Mouse (Mus musculus): ENCODE measurements at regions not wholly inside any gene's neighbourhood (a gene's known extent, or its start where the extent isn't known, plus 50 kb on each side); places are given as distances from the start of the nearest gene placed in this dataset.

DNA sequence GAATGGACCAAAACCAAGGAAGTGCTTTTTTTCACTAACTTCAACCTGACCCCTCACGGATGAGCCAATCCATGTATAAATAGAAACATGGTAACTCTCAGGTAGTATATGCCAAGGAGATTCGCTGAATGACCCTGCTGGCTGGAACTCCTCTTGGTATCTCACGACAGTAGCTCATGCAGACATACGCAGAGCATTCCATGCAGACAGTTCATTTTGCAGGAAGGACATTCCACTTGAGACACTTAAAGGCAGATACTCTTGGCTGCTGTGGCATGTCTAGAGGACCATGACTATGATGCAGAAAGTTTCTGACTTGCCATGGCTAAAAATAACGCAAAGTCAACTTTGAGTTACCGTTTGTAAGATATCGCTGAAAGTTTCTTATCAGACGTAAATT lies 195.6 kb upstream of the Pitx2 start:
- in situ Hi-C loops (cut with MboI, MseI) = no loop called here

DNA sequence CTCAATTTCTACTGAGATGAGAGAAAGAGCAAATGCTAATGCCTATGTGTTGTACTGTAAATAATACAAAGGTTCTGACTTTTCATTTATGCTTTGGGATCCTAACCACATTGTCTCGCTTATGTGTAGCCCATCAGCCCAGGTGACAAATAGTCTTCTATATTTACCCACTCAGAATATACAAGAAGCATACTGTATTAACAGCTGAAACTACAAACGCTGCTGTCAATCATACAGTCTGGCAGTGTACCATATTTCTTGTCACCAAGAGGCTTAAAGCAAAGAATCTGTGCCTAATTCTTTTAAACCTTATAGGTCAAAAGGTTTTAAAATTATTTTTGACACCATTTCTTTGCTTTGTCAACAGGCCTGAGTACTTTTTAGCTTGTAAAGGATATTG lies 160.8 kb upstream of the Pitx2 start:
- in situ Hi-C loops (cut with MboI, MseI) = no loop called here

DNA sequence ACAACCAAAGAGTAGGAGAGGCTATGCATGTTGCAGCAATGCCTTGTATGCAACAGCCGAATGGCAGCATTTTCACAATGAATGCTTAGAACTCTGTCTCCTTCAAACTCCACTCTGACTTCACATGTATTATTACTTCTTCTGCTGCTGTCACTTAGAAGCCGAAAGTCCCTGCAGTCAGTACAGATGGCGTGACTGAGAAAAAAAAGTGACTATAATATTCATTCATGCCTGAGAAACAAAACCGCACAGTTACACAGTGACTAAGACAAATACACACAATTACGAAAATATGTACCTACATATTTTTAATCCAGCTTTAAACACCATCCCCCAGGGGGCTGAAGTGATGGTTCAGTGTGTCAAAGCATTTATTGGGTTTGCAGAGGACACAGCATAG lies 154.8 kb upstream of the Pitx2 start:
- in situ Hi-C loops (cut with MboI, MseI) = no loop called here

DNA sequence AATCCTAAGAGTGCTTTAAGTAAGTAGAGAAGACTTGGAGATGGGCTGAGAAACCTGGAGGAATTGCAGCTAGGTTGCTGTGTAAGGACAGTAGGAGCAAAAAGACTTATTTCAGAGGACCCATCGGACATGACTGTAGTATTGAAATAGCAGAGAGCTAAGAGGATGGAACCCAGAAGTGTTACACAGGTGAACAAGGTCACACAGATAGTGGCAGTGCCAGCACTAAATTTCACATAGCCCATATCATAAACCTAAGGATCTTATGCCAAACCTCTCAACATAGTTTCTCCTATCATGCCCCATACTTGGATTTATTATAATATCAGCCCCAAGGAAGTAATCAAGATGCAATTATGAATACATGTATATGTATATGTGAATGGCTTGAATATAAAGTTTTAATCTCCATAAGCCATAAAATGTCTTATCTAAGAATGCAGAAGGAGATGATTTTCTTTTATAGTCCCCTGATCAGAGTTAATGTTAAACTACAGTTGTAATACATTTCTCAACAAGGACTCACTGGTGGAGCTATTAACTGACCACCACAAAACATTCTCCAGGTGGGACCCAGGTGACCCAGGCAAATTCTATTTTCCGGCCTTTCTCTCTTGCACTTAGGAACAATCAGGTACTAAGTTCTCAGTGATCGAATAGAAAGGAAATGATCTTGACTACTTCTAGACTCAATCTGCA lies 149.6 kb upstream of the Pitx2 start:
- in situ Hi-C loops (cut with MboI, MseI) = no loop called here

DNA sequence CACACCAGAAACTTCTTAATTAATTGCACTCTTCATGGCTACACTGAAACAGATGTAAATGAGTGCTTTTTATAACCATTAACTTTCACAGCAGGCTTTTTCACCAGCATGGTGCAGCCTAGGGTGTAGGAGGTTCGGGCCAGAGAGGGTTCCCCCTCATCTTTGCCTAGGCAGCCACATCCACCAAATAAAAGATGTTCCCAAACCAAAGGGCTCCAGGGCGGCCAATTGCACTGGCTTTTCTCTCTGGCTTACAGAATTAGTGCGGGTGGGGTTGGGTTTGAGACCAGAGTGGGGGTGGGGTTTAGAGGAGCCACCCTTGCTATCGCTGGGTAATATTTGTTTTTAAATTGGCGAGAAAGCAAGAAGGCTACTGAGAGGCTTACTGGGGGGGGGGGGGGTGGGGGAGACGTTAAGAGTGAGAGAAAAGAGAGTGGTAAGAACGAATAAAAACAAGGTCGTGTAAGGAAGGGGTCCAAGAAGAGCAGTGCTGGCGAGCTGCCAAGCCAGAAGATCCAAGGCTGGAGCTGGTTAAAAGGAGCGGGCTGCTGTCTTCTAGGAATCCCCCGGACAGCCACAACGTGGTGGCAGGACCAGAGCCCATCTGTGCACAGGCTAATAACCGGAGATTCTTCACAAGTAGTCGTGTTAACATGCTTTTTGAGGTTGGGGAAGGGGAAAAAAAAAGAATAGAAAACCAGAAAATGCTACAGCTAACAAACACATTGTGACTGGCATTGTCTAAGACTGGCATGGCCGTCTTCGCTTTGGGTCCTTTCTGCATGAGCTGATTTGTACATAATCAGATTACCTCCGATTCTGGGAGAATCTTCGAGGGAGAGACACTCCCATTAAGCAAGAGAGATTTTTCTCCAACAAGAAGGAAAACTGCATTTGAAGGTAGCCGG lies 134.0 kb upstream of the Pitx2 start:
- in situ Hi-C loops (cut with MboI, MseI) = no loop called here

DNA sequence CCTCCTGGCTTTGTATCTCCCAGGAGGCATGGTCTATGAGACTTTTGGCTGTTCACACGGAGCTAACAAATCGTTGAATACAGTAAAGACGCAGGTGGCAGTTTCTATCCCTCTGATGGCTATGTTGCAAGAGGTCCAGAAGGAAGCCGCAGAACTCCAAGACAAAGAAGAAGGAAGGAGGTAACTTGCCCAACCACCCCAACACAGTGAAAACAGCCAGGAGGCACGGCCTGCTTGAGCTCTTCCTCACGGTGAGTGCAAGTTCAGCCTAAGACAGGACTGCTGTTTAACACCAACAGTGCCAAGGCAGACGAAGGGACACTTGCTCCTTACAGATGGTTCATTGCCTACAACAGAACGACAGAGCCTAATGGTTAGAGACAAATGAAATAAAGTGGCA lies 130.0 kb upstream of the Pitx2 start:
- in situ Hi-C loops (cut with MboI, MseI) = no loop called here

DNA sequence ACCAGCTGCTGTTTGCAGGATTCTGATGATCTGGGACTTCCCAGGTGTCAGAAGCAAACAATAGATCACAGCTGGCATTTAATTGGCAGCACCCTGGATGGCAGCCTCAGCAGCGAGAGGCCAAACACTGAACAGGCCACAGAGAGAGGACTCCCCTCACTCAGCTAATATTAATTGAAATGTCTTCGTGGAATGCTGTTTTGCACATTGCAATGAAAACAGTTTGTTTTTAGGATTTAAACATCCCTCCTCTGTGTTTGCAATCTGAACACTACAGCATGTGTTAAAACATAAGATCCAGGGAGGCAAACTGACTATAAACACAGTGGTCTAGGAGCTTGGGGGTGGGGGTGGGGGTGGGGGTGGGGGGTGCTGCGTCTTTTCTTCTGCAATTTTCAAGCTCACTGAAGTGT lies 129.2 kb upstream of the Pitx2 start:
- in situ Hi-C loops (cut with MboI, MseI) = no loop called here

DNA sequence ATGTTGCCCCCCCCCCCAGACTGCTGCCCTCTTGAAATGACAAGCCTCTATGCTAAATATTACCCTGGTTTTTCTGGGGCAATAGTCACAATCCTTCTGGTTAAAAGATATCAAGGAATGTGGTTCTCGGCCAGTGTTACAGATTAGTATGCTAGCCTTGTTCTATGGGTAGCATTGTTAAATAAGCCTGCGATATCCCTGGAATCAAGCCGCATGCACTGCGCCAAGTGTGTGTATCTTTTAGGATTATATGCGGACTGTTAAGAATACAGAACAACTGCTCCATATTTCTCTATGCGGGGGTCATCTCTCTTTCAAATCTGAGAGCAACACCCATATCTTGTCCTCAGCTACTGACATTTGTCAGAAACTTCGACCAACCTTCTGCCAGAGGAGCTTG lies 128.7 kb upstream of the Pitx2 start:
- in situ Hi-C loops (cut with MboI, MseI) = no loop called here

DNA sequence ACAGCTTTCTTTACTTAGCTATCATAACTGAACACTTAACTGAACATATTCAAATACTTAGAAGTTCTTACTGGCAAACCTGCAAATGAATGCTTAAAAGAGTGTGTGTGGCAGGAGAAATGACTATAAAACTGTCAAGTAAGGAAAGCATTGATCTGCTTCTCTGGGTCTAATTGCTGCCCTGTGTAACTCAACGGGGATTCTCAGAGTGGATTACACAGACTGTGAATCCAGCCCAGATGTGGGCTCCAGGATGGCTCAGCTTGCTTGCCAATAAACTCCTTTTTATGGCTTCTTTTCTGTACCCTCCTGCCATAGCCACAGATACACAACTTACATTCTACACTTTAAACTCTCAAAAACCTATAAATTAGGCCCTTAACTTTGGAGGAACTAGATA lies 123.3 kb upstream of the Pitx2 start:
- in situ Hi-C loops (cut with MboI, MseI) = no loop called here

DNA sequence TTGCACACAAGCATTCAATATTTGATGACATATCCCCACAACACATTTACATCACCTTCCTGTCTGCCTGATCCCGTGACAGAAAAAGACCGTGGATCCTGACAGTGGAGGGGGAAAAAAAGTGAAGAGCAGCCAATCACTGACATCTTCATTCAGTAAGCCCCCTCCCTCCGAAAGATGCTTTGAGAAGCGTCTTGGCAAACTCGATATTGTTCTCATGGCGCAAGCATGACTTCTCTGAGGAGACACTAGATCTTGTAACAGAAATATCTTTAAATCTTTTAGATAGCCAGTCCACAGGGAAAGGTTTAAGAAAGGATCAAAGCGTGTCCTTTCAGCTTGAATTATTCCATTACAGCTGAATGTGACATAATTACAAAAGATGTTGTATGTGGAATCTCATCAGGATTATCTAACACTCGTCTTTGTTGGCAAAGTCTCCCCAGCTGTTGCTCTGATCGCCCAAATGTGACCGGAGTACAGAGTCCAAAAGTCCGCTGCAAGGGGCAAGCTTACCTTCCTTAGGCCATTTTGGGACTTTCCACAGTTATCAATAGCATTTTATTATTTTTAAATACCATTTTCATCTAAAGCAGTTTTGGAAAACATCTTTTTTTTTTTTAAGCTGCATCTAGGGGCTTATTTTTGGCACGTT lies 95.8 kb upstream of the Pitx2 start:
- in situ Hi-C loops (cut with MboI, MseI) = no loop called here

DNA sequence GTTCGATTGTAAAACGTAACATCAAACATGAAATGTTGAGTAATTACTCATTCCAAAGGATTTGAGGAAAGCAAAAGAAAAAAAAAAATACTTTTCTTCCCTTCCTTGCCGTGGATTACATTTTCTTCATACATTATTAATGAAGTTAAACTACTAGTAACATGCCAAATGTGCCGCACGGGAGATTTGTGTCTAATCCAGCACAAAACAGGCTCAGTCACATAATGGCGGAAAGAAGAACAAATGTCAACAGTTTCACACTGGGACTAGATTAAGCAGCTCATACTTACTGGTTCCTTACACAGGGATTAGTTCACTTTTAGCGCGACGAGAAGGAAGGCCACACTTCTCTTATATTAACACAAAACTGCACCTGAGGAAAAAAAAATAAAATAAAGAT lies 94.9 kb upstream of the Pitx2 start:
- in situ Hi-C loops (cut with MboI, MseI) = no loop called here

DNA sequence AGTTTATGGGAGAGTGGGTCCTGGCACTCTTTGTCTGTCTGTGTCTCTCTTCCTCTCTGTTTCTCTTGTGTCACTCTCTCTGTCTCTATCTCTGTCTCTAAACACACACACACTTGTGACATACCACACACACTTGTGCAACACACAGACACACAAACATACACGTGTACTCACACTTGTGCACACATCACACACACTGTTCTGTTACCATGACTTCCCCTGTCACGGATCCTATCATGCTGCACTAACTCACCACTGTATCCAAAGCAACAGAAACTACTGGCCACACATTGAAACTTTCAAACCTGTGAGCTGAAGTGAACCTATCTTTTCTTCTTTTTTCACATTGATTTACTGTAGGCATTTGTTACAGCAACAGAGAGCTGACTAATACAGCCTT lies 93.5 kb upstream of the Pitx2 start:
- in situ Hi-C loops (cut with MboI, MseI) = no loop called here

DNA sequence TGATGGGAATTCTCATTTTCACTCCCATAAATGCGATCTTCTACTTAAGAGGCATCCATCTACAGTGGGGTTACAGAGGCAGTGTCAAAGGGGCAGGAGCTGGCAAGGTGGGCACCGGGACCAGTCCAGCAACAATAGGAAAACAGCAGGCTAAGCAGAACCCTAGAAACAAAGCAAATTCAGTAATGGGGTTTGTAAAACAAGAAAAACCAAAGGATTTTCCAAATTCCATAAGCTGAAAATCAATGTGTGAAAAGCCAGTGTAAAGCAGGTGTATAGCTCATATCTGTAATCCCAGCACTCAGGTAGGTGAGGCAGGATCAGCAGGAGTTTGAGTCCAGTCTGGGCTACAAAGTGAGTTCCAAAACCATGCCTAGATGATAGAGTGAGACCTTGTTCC lies 69.2 kb upstream of the Pitx2 start:
- in situ Hi-C loops (cut with MboI, MseI) = no loop called here

DNA sequence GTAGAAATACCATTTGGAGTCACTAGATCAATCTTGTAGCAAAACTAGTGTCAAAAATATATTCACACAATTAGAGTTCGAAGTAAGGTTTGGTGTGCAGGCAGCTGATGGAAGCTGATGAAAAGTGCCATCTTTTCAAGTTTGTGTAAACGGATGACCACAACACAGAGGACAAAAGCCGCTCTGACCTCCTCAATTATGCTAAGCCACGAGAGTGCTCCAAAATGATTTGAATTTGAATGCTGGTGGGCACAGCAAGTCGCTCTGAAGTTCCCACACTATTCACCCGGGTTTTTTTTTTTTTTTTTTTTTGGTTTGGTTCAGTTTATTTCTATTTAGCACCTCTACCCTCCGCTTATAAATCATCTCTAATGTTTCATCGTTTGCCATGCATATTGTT lies 68.5 kb upstream of the Pitx2 start:
- in situ Hi-C loops (cut with MboI, MseI) = no loop called here

DNA sequence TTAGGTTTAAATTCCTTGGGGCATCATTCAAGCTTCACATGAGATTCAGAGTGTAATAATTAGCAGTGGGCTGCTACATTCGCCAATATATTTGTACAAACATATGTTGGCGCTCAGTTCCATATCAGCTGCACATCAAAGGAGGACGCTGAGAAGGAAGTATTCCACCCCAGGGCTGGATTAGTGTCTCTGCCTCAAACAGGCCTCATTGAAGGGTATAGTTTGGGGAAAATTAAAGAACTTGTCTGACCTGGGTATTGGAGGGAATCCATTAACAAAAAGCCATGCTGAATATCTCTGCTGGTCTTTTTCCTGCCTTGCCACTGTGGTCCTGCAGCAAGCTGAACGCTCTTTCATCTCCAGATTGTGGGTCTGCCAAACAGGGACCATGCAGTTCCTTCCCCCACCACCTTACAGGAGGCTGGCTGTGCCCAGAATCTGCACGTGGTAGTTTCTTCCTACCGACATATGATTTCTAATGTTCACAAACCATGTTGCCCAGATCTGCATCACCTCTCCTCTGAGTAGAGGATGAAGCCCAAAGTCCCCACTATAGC lies 67.7 kb upstream of the Pitx2 start:
- in situ Hi-C loops (cut with MboI, MseI) = no loop called here
